Mouse (Mus musculus): ENCODE results near the gene Tha1.

GRCm38 (mm10) chr11:117826916-117827315 is 46.4 kb downstream of the Tha1 start:
- TF ChIP-seq CTCF (conservative IDR thresholded peaks at IDR 0.05; ENCODE audit: low read length) (no peak), POU5F1 (IDR thresholded peaks at IDR 0.05; ENCODE audit: borderline replicate concordance, low read length) (no peak), NANOG (IDR thresholded peaks at IDR 0.05; ENCODE audit: borderline replicate concordance, low read length) (no peak)

All from E14TG2a.4 (cell line).